Mouse (Mus musculus) gastrocnemius, postnatal 10 days (tissue): Measurements from ENCODE around the gene Rac1. TPM values are rescaled to one million over a fixed set of nuclear protein-coding genes. Genes with fewer than 3 reads are reported as not detected.
"Not testable (repeated sequence)": the region's sequence is repeated elsewhere in the genome, so short reads cannot be mapped to it uniquely, and the experiment has no call there.

ENCODE experiments used
- DNase-seq: peaks from one replicate; pipeline ENCODE4 v3.0.0; 2021; ENCODE audit warnings: mixed read lengths
- long read RNA-seq, 2 experiments: library from polyadenylated mRNA; stranded (forward); transcript quantifications; one replicate each; pipeline ENCODE4 v2.0.0; 2021
- total RNA-seq, 2 experiments: library from RNA; stranded (reverse); gene quantifications; 2 replicates each; pipeline ENCODE4 v1.2.3; 2021

Gene Rac1
- total RNA-seq = 100 to 1,000 TPM; 237 to 250 TPM
- long read RNA-seq, experiment 1, full-length matches to known transcripts = 125 of 146 reads
- long read RNA-seq, experiment 1, partial matches to known transcripts = 9 of 146 reads
- long read RNA-seq, experiment 1, other reads (novel, unspliced or antisense) = 12 of 146 reads
- long read RNA-seq, experiment 2, full-length matches to known transcripts = 126 of 145 reads
- long read RNA-seq, experiment 2, partial matches to known transcripts = 6 of 145 reads
- long read RNA-seq, experiment 2, other reads (novel, unspliced or antisense) = 13 of 145 reads

GRCm38 (mm10) chr5:143527486-143528307 is at the start of gene Rac1:
TSS of gene Rac1 (minus strand) at chr5:143528036.
- peak; percentile 98 for DNase-seq

GRCm38 (mm10) chr5:143574261-143575178 is 46.7 kb upstream of the Rac1 start:
- DNase-seq = no peak

- no peak for DNase-seq
Observed at GRCm38 (mm10) chr5:143573067-143573466, 45.2 kb upstream of the Rac1 start.

GRCm38 (mm10) chr5:143572195-143572594 is 44.4 kb upstream of the Rac1 start:
- peak; percentile 61 for DNase-seq

- DNase-seq = peak; percentile 89
Observed at GRCm38 (mm10) chr5:143567860-143568259, 40.0 kb upstream of the Rac1 start.

- DNase-seq = no peak
Observed at GRCm38 (mm10) chr5:143567258-143567670, 39.4 kb upstream of the Rac1 start.

- not testable (repeated sequence) for DNase-seq
Observed at GRCm38 (mm10) chr5:143566804-143567203, 39.0 kb upstream of the Rac1 start.

- DNase-seq = no peak
Observed at GRCm38 (mm10) chr5:143561544-143562185, 33.8 kb upstream of the Rac1 start.

- no peak for DNase-seq
Observed at GRCm38 (mm10) chr5:143561009-143561408, 33.2 kb upstream of the Rac1 start.

- DNase-seq = no peak
Observed at GRCm38 (mm10) chr5:143558731-143559130, 30.9 kb upstream of the Rac1 start.

GRCm38 (mm10) chr5:143555233-143555632 is 27.4 kb upstream of the Rac1 start:
- DNase-seq = no peak

GRCm38 (mm10) chr5:143552911-143553310 is 25.1 kb upstream of the Rac1 start:
- no peak for DNase-seq

GRCm38 (mm10) chr5:143548922-143549321 is 21.1 kb upstream of the Rac1 start:
- not testable (repeated sequence) for DNase-seq

- DNase-seq = peak; percentile 96
Observed at GRCm38 (mm10) chr5:143548401-143548846, 20.6 kb upstream of the Rac1 start.

- no peak for DNase-seq
Observed at GRCm38 (mm10) chr5:143547866-143548265, 20.0 kb upstream of the Rac1 start.

GRCm38 (mm10) chr5:143547384-143547783 is 19.5 kb upstream of the Rac1 start:
- DNase-seq = peak; percentile 76

- DNase-seq = no peak
Observed at GRCm38 (mm10) chr5:143539111-143539510, 11.3 kb upstream of the Rac1 start.

GRCm38 (mm10) chr5:143537022-143537421 is 9.2 kb upstream of the Rac1 start:
- no peak for DNase-seq

GRCm38 (mm10) chr5:143534922-143535321 is 7.1 kb upstream of the Rac1 start:
- DNase-seq = no peak

GRCm38 (mm10) chr5:143530715-143531114 is 2.9 kb upstream of the Rac1 start:
- no peak for DNase-seq

- DNase-seq = no peak
Observed at GRCm38 (mm10) chr5:143528308-143528683, 460 bp upstream of the Rac1 start.
